Mouse (Mus musculus) lung, embryonic 14.5 days (tissue): ENCODE measurements around the gene Slc2a9. TPM values are rescaled to one million over a fixed set of nuclear protein-coding genes. Genes with fewer than 3 reads are reported as not detected.

Source experiments
- ATAC-seq: fragments of 200-750 bp; cut with Nextera tagmentation; 2 replicates; pipeline ENCODE4 v1.8.0; 2017; ENCODE audit warnings: mild to moderate bottlenecking, moderate TSS enrichment, moderate library complexity; ENCODE audit not compliant: insufficient read depth
- DNase-seq: peaks from one replicate; pipeline ENCODE4 v3.0.0-alpha.2; 2015
- H3K27ac ChIP-seq: fragments of 300-500 bp; sonication (generic); 2 replicates; pipeline ENCODE4 v1.5.1; 2014; ENCODE audit warnings: low read depth, mild to moderate bottlenecking, moderate library complexity
- H3K27me3 ChIP-seq: fragments of 300-500 bp; sonication (generic); 2 replicates; pipeline ENCODE4 v1.6.1; 2014; ENCODE audit warnings: low read length, control low read depth; ENCODE audit not compliant: insufficient read depth
- H3K36me3 ChIP-seq: fragments of 300-500 bp; sonication (generic); 2 replicates; pipeline ENCODE4 v1.6.1; 2014; ENCODE audit warnings: control low read depth; ENCODE audit not compliant: insufficient read depth
- H3K4me1 ChIP-seq: fragments of 300-500 bp; sonication (generic); 2 replicates; pipeline ENCODE4 v1.6.1; 2014; ENCODE audit warnings: antibody characterized with exemption, control low read depth; ENCODE audit not compliant: insufficient read depth
- H3K4me2 ChIP-seq: fragments of 300-500 bp; sonication (generic); 2 replicates; pipeline ENCODE4 v1.6.1; 2014; ENCODE audit warnings: mild to moderate bottlenecking
- H3K4me3 ChIP-seq: fragments of 300-500 bp; sonication (generic); 2 replicates; pipeline ENCODE4 v1.5.1; 2014; ENCODE audit warnings: low read depth, low read length
- H3K9ac ChIP-seq: fragments of 300-500 bp; sonication (generic); 2 replicates; pipeline ENCODE4 v1.6.1; 2014
- H3K9me3 ChIP-seq: fragments of 300-500 bp; sonication (generic); 2 replicates; pipeline ENCODE4 v1.6.1; 2016; ENCODE audit warnings: low read depth, low read length, control low read depth
- CTCF ChIP-seq: IDR thresholded peaks from 2 replicates; pipeline ENCODE4 v1.5.1; 2016; ENCODE audit warnings: antibody characterized with exemption, low read depth
- WGBS: fragments of 180-500 bp; shearing (Covaris S2); extraction: QIAGEN DNeasy Blood & Tissue Kit; methylation state at CpG from one replicate; pipeline ENCODE4 v1.1.7; 2014; 5-methylcytosine and 5-hydroxymethylcytosine counted together
- polyA plus RNA-seq: library from polyadenylated mRNA; unstranded; fragments of >200 nt; fragmentation: Nextera tagmentation; extraction: Ambion mirVana; gene quantifications from 2 replicates; pipeline ENCODE4 v1.2.1, GENCODE M21; 2014

The Slc2a9 gene
- polyA plus RNA-seq, 1 experiment from 2014 or later: 2.2 TPM

DNA sequence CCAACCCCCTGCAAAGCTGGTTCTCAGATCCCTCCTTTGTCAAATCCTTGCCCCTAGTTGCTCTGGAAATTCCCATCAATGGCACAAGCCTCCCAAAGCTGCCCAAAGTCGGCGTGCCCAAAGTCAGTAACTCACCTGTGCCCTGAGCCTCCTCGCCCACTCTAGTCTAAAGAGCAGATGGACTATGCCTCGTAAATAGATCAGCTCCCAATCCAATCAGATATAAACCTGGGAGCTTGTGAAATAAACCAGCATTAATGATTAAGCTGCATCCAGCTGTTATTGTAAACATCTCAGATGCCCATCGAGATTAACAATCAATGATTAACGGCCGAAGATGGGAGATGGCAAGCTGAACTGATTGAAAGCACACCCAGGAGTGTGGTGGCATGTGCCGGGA, 11.2 kb downstream of the Slc2a9 start:
- Histone ChIP-seq H3K4me1 (no peaks in the 10 kb centered on the region), H3K9ac (no peak overlapping the region), H3K9me3 (no peaks in the 10 kb centered on the region), H3K27me3 (no peaks in the 10 kb centered on the region), H3K4me2 (no peak overlapping the region), H3K4me3 (no peak overlapping the region), H3K27ac (no peak overlapping the region), H3K36me3 (no peaks in the 10 kb centered on the region)
- WGBS: 68% methylated on average over 8 of the region's 8 CpGs
- DNase-seq (no peak), ATAC-seq (no peak)
- TF ChIP-seq CTCF: no peak

DNA sequence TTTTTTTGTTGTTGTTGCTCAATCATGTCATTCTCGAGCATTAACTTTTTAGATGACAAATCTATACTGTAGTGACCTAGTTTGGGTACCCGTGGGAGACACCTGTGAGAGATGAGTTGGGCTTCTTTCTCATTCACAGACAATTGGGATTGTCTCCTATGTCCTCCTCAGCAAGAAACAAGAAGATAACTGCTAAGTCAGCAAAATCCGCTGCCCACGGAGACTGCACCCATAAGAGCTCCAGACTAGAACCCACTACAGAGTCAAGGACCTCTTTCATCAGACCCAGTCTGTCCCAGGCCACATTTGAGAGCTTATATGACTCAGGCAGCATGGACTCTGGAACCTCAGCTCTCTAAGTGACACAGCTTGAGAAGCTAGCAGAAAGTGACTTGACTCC, 13.2 kb downstream of the Slc2a9 start:
- Histone ChIP-seq H3K9ac (no peak overlapping the region), H3K27ac (no peak overlapping the region), H3K36me3 (no peaks in the 10 kb centered on the region), H3K27me3 (no peaks in the 10 kb centered on the region), H3K4me2 (no peak overlapping the region), H3K9me3 (no peaks in the 10 kb centered on the region), H3K4me3 (no peak overlapping the region), H3K4me1 (no peaks in the 10 kb centered on the region)
- 77% methylated on average over 4 of the region's 4 CpGs for WGBS
- TF ChIP-seq CTCF: no peak
- ATAC-seq (no peak), DNase-seq (no peak)

DNA sequence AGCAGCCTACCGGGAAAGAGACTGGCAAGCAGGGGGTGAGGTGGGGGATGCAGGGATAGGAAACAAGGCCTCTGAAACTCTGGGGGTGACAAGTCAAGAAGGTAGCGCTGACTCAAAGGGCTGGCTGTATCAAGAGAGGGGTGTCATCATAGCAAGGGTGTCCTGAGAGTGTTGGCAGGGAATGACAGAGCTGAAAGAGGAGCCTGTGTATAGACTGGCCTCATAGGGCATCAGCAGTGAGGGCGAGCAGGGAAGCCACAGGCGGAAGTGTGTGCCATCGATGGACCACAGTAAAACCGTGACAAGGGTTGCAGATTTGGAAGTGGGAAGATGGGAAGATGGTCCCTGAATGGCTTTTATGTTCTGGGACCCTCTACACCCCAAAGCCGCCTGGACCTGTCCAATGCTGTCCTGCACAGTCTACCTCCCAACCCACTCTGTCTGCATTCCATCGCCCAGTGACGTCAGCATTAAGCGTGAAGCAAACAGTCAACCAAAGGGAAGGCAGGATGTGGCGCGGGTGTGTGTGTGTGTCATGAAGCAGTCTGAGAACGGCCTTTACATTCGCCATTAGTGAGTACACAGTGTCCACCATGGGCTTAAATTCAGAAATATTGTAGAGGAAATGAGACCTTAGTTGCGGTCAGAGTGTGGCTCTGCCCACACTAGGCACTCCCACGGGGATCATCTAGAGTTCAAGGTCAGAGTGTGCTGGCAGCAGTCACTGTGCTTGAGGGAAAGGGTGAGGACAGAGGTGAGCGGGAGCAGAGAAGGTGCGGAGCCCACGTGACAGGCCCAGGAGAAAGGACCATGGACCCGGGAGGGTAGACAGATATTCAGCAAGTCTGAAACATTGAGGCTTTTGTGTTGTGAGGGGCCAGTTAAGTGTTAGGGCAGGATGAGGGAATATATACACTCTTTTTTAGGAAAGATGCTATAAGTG, 14.0 kb downstream of the Slc2a9 start:
- H3K9me3 ChIP-seq: no peaks in the 10 kb centered on the region
- H3K4me2 ChIP-seq: no peak overlapping the region
- no peak overlapping the region for H3K9ac ChIP-seq
- no peak for TF ChIP-seq CTCF
- H3K4me1 ChIP-seq: no peaks in the 10 kb centered on the region
- no peak overlapping the region for H3K4me3 ChIP-seq
- H3K27ac ChIP-seq: no peak overlapping the region
- no peaks in the 10 kb centered on the region for H3K27me3 ChIP-seq
- no peaks in the 10 kb centered on the region for H3K36me3 ChIP-seq
- DNase-seq: no peak
- ATAC-seq: no peak
- WGBS: 69% methylated on average over 20 of the region's 20 CpGs

DNA sequence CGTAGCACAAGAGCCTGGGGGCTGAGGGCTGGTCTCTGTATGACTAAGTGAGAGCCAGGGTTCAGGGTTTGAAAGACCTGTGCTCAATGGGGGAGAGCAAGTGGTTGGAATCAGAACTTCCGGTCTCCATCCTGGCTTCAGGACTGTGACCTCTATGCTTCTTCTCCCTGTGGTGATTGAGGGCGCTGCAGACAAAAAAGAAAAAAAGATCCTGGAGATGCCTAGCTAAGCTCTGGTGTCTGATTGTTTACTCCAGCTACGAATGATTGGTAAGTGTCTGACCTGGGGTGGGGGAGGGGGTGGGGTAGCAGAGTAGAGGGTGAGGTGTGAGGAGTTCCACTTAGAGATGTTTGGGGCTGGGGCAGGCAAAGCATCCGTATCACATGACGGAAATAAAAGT, 14.9 kb downstream of the Slc2a9 start:
- ATAC-seq: no peak
- no peaks in the 10 kb centered on the region for H3K9me3 ChIP-seq

DNA sequence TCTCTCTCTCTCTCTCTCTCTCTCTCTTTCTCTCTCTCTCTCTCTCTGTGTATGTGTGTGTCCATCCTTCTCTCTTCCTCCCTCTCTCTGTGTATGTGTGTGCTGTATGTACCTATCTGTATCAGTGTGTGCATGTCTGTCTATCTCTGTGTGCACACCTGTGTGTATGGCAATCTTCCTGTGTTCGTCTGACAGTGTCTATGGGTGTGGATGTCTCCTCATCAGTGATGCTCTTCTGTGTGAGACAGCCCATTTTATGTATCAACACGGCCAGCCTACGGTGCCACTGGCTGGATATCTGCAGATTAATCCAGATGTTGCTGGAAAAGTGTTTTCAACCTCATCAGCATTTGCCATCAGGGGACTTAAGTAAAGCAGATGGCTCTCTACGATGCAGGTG, 15.7 kb downstream of the Slc2a9 start:
- 81% methylated on average over 4 of the region's 4 CpGs for WGBS
- no peak for ATAC-seq

More for the DNA sequence above, 14.9 kb downstream of the Slc2a9 start:
- TF ChIP-seq CTCF: no peak
- no peak overlapping the region for H3K4me2 ChIP-seq
- no peak overlapping the region for H3K4me3 ChIP-seq
- no peak overlapping the region for H3K27ac ChIP-seq
- no peaks in the 10 kb centered on the region for H3K4me1 ChIP-seq
- DNase-seq: no peak
- no peaks in the 10 kb centered on the region for H3K27me3 ChIP-seq
- H3K36me3 ChIP-seq: no peaks in the 10 kb centered on the region
- H3K9ac ChIP-seq: no peak overlapping the region
- 41% methylated on average over 6 of the region's 6 CpGs for WGBS

DNA sequence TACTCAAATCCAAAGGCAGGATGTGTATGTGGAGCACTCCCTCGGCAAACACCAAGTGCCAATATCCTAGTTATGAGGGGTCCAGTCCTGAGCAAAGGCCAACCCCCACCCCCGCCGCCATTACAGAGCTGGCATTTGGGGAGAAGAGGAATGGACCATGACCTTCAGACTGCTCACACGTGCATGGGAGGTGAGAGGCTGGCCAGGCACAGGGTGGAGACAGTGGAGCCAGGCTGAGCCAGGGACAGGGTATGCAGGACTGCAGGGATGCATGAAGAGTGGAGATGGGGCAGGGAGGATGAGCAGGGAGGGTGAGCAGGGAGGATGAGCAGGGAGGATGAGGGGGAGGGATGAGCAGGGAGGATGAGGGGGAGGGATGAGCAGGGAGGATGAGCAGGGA, 17.0 kb downstream of the Slc2a9 start:
- 71% methylated on average over 4 of the region's 4 CpGs for WGBS
- no peak for DNase-seq

More for the DNA sequence above, 15.7 kb downstream of the Slc2a9 start:
- Histone ChIP-seq H3K4me2 (no peak overlapping the region), H3K4me3 (no peak overlapping the region), H3K36me3 (no peaks in the 10 kb centered on the region), H3K4me1 (no peaks in the 10 kb centered on the region), H3K9me3 (no peaks in the 10 kb centered on the region), H3K9ac (no peak overlapping the region), H3K27ac (no peak overlapping the region), H3K27me3 (no peaks in the 10 kb centered on the region)
- DNase-seq: no peak
- no peak for TF ChIP-seq CTCF

DNA sequence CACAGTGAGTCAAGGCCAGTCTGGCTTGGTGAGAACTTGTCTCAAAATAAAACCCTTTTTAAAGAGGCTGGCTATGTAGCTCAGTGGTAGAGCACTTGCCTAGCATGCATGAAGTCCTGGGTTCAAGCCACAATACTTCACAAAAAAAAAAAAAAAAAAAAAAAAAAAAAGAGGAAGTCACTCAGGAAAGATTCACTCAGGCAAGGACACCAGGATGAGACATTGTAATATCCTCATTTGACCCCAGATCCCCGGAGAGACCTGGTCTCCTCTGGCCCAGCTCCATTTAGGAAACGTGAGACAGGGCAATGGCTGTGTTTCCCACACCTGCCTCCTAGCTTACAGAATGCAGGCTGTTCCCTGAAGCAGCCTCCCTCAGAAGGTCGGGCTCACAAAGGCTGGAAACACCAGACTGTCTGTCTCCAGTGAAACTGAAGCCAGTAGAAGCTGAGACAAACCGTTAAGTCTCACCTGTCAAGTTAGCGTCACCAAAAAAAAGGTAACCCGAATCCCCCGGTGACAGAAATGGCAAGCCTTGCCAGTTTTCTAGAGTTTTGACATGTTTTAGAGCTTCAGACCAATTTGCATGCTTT, 19.3 kb downstream of the Slc2a9 start:
- DNase-seq: no peak
- no peak for TF ChIP-seq CTCF
- no peak overlapping the region for H3K4me2 ChIP-seq
- no peak overlapping the region for H3K9ac ChIP-seq
- no peak for ATAC-seq
- no peaks in the 10 kb centered on the region for H3K9me3 ChIP-seq
- no peak overlapping the region for H3K4me3 ChIP-seq
- H3K27ac ChIP-seq: no peak overlapping the region
- H3K27me3 ChIP-seq: no peaks in the 10 kb centered on the region
- no peaks in the 10 kb centered on the region for H3K36me3 ChIP-seq
- WGBS: 57% methylated on average over 7 of the region's 7 CpGs
- peaks cover 8% of the 10 kb centered on the region; the same call in 1 of the 2 replicates for H3K4me1 ChIP-seq

More for the DNA sequence above, 17.0 kb downstream of the Slc2a9 start:
- Histone ChIP-seq H3K27me3 (no peaks in the 10 kb centered on the region), H3K9ac (no peak overlapping the region), H3K4me3 (no peak overlapping the region), H3K9me3 (no peaks in the 10 kb centered on the region), H3K36me3 (no peaks in the 10 kb centered on the region), H3K27ac (no peak overlapping the region), H3K4me1 (no peaks in the 10 kb centered on the region), H3K4me2 (no peak overlapping the region)
- no peak for ATAC-seq
- no peak for TF ChIP-seq CTCF
